Comparison of ENCODE assay signal across 15 mouse cellular contexts in the genomic region with DNA sequence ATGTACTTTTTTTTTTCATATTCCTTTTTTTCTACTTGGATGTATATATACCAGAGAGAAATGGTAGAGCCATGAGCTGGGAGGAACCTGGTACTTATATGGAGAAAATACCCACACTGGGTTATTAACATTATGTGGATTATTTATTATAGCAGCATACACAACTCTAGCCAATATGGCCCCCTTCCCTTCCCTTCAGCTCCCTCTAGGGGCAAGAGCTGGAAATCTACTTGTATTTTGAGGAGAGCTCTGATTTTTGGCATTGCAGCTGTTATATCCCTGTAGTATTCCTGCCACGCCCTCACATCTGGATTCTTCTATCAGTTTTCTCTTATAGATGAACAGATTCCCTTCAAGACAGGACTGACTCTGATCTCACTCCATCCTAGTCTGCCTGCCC. TPM values are rescaled to one million over a fixed set of nuclear protein-coding genes. Genes with fewer than 3 reads are reported as not detected.
DNase-seq lines count a peak whose midpoint lies in the region; ATAC-seq and TF ChIP-seq lines count a peak whose summit lies in the region.
"Had no signal": no experiment of that assay in that cellular context is flagged by ENCODE, and none has a peak within 500 bp of the region (broad histone marks: within the 10 kb centered on the region; RNA-seq: fewer than 3 reads in every experiment).

No protein-coding gene starts in this region.

- no peaks in the 10 kb centered on the region for H3K4me1 ChIP-seq in heart, postnatal 0 days (ENCODE audit: control insufficient read depth, insufficient read depth)
- no peaks in the 10 kb centered on the region for H3K4me1 ChIP-seq in liver, postnatal 0 days (ENCODE audit: insufficient read depth)
- no peaks in the 10 kb centered on the region for H3K4me1 ChIP-seq in liver, embryonic 12.5 days
- H3K4me1 ChIP-seq: forebrain, embryonic 10.5 days; megakaryocyte, embryonic 14.5 days had no signal

- peak; percentile 9 for DNase-seq in adrenal gland, adult 2 months
- DNase-seq in adrenal gland, adult 18-20 months (ENCODE audit: low spot score in 2 of 2), result no peak
- DNase-seq in heart, postnatal 0 days (ENCODE audit: low spot score), result no peak
- DNase-seq in heart, postnatal 4 days, result no peak
- DNase-seq in liver, postnatal 0 days, result no peak
- DNase-seq in retina, embryonic 14.5 days (ENCODE audit: low spot score), result peak; percentile 26
- no peak for DNase-seq in thymus, adult 18-20 months
- DNase-seq: heart, postnatal 36 days; kidney, adult 11 months; lung, adult 18-20 months; spleen, adult 18-20 months had no signal

- no peak for ATAC-seq in heart, postnatal 0 days (ENCODE audit: insufficient read depth, low read depth)
- ATAC-seq in liver, postnatal 0 days, result no peak
- ATAC-seq in liver, embryonic 12.5 days, result no peak
- ATAC-seq: activated CD4-positive, CD25-positive, alpha-beta regulatory T cell, adult 4 months had no signal

- H3K4me3 ChIP-seq in heart, postnatal 0 days (ENCODE audit: low read depth, low read length), result no peak overlapping the region
- H3K4me3 ChIP-seq in liver, postnatal 0 days (ENCODE audit: low read depth, low read length), result no peak overlapping the region
- no peak overlapping the region for H3K4me3 ChIP-seq in liver, embryonic 12.5 days
- H3K4me3 ChIP-seq: forebrain, embryonic 10.5 days; megakaryocyte, embryonic 14.5 days had no signal

- 67% methylated on average over 1 of the region's 1 CpGs for WGBS in heart, postnatal 0 days
- 64% methylated on average over 1 of the region's 1 CpGs for WGBS in liver, postnatal 0 days (ENCODE audit: insufficient replicate concordance)
- 46% methylated on average over 1 of the region's 1 CpGs for WGBS in liver, embryonic 12.5 days (ENCODE audit: insufficient replicate concordance)

- no peaks in the 10 kb centered on the region for H3K9me3 ChIP-seq in heart, postnatal 0 days (replicated peaks; ENCODE audit: control insufficient read depth, low read length)
- H3K9me3 ChIP-seq in liver, postnatal 0 days (ENCODE audit: low read length), result no peaks in the 10 kb centered on the region
- no peaks in the 10 kb centered on the region for H3K9me3 ChIP-seq in liver, embryonic 12.5 days (replicated peaks)
- H3K9me3 ChIP-seq: forebrain, embryonic 10.5 days had no signal

- H3K36me3 ChIP-seq in heart, postnatal 0 days (replicated peaks; ENCODE audit: control insufficient read depth, insufficient read depth, low read length), result no peaks in the 10 kb centered on the region
- no peaks in the 10 kb centered on the region for H3K36me3 ChIP-seq in liver, postnatal 0 days (replicated peaks; ENCODE audit: insufficient read depth, low read length)
- no peaks in the 10 kb centered on the region for H3K36me3 ChIP-seq in liver, embryonic 12.5 days
- H3K36me3 ChIP-seq: forebrain, embryonic 10.5 days had no signal

- no peak overlapping the region for H3K9ac ChIP-seq in heart, postnatal 0 days (replicated peaks; ENCODE audit: low read depth, low read length)
- H3K9ac ChIP-seq in liver, postnatal 0 days (replicated peaks), result no peak overlapping the region
- no peak overlapping the region for H3K9ac ChIP-seq in liver, embryonic 12.5 days

- peak; percentile 22; the same call in 1 of the 2 replicates for TF ChIP-seq CTCF in heart, postnatal 0 days (IDR thresholded peaks at IDR 0.05; ENCODE audit: low read depth)
- TF ChIP-seq CTCF in liver, postnatal 0 days (IDR thresholded peaks at IDR 0.05; ENCODE audit: low read depth), result peak; percentile 30

- H3K27me3 ChIP-seq in heart, postnatal 0 days (ENCODE audit: control insufficient read depth, insufficient read depth, low read length), result no peaks in the 10 kb centered on the region
- H3K27me3 ChIP-seq in liver, postnatal 0 days (ENCODE audit: insufficient read depth, low read length), result no peaks in the 10 kb centered on the region
- H3K27me3 ChIP-seq in liver, embryonic 12.5 days (replicated peaks), result no peaks in the 10 kb centered on the region
- H3K27me3 ChIP-seq: megakaryocyte, embryonic 14.5 days had no signal

- TF ChIP-seq EP300 in heart, postnatal 0 days (IDR thresholded peaks at IDR 0.05; ENCODE audit: low read depth), result no peak
- no peak for TF ChIP-seq EP300 in liver, postnatal 0 days (IDR thresholded peaks at IDR 0.05; ENCODE audit: low read depth)

- no peak overlapping the region for H3K4me2 ChIP-seq in heart, postnatal 0 days (ENCODE audit: low read depth, low read length)
- no peak overlapping the region for H3K4me2 ChIP-seq in liver, postnatal 0 days (ENCODE audit: low read depth, low read length)
- no peak overlapping the region for H3K4me2 ChIP-seq in liver, embryonic 12.5 days

- H3K27ac ChIP-seq in heart, postnatal 0 days (ENCODE audit: low read depth), result no peak overlapping the region
- no peak overlapping the region for H3K27ac ChIP-seq in liver, postnatal 0 days (ENCODE audit: low read depth)
- H3K27ac ChIP-seq in liver, embryonic 12.5 days, result no peak overlapping the region
- H3K27ac ChIP-seq: forebrain, embryonic 10.5 days had no signal

RNA-seq across cellular contexts. Expression of a gene that starts 52.0 kb away (rescaled TPM):
- total RNA-seq in adrenal gland, adult 2 months (2021), result under 1 TPM; 0.03 to 0.10 TPM
- 0.02 and 0.04 TPM in 2 replicates for polyA plus RNA-seq in adrenal gland, adult 2 months (2012; rRNA removed)
- under 1 TPM; 0.03 TPM for total RNA-seq in adrenal gland, adult 18-20 months (2021)
- total RNA-seq in heart, postnatal 0 days (2014; rRNA removed; ENCODE audit: low replicate concordance), result 0.08 and 0.12 TPM in 2 replicates
- 0.47 and 0.55 TPM in 2 replicates for polyA plus RNA-seq in heart, postnatal 0 days (2015; fragmentation: Nextera tagmentation; extraction: Ambion mirVana)
- 1 to 10 TPM in 1 of 2 experiments, under 1 TPM in 1; 0.81 to 1.1 TPM for total RNA-seq in heart, postnatal 4 days (2021)
- polyA plus RNA-seq in liver, postnatal 0 days (2015; fragmentation: Nextera tagmentation; extraction: Ambion mirVana), result 0.33 and 0.79 TPM in 2 replicates
- polyA plus RNA-seq in liver, embryonic 12.5 days (2016; fragmentation: Nextera tagmentation; extraction: Ambion mirVana), result 0.02 and 0.20 TPM in 2 replicates
- polyA plus RNA-seq: activated CD4-positive, CD25-positive, alpha-beta regulatory T cell, adult 4 months had no signal

Comparison
In these comparisons a context has a peak if more than half of its experiments do, and no peak if none do; other contexts are left out.
1. DNase-seq: peak in adrenal gland, adult 2 months (single experiment) and retina, embryonic 14.5 days (single experiment); none in adrenal gland, adult 18-20 months (0 of 2), heart, postnatal 0 days (single experiment), heart, postnatal 4 days (single experiment), liver, postnatal 0 days (single experiment) and thymus, adult 18-20 months (0 of 2).